Mouse (Mus musculus) midbrain, embryonic 11.5 days (tissue): ENCODE measurements at regions not wholly inside any gene's neighbourhood (a gene's known extent, or its start where the extent isn't known, plus 50 kb on each side); places are given as distances from the start of the nearest gene placed in this dataset.
"Not testable (repeated sequence)": the region's sequence is repeated elsewhere in the genome, so short reads cannot be mapped to it uniquely, and the experiment has no call there.

Source experiments
- ATAC-seq: fragments of 200-750 bp; cut with Nextera tagmentation; 2 replicates; pipeline ENCODE4 v1.8.0; 2017; ENCODE audit warnings: moderate TSS enrichment, moderate library complexity; ENCODE audit not compliant: low FRiP score
- DNase-seq: peaks from one replicate; pipeline ENCODE4 v3.0.0; 2015; ENCODE audit warnings: low spot score; ENCODE audit errors: missing footprints
- H3K27ac ChIP-seq: fragments of 300-500 bp; sonication (generic); 2 replicates; pipeline ENCODE4 v1.5.1; 2014; ENCODE audit warnings: low read depth, low read length
- H3K27me3 ChIP-seq: fragments of 300-500 bp; sonication (generic); 2 replicates; pipeline ENCODE4 v1.6.1; 2014; ENCODE audit warnings: mild to moderate bottlenecking, low read length, moderate library complexity, mixed read lengths; ENCODE audit not compliant: control insufficient read depth, insufficient read depth
- H3K36me3 ChIP-seq: fragments of 300-500 bp; sonication (generic); 2 replicates; pipeline ENCODE4 v1.6.1; 2014; ENCODE audit warnings: mild to moderate bottlenecking, low read length, moderate library complexity, mixed read lengths; ENCODE audit not compliant: control insufficient read depth, insufficient read depth
- H3K4me1 ChIP-seq: fragments of 300-500 bp; sonication (generic); 2 replicates; pipeline ENCODE4 v1.6.1; 2014; ENCODE audit warnings: low read length; ENCODE audit not compliant: control insufficient read depth, insufficient read depth
- H3K4me2 ChIP-seq: fragments of 300-500 bp; sonication (generic); 2 replicates; pipeline ENCODE4 v1.6.1; 2014; ENCODE audit warnings: mild to moderate bottlenecking, moderate library complexity
- H3K4me3 ChIP-seq: fragments of 300-500 bp; sonication (generic); 2 replicates; pipeline ENCODE4 v1.5.1; 2014; ENCODE audit warnings: low read depth, low read length
- H3K9ac ChIP-seq: fragments of 300-500 bp; sonication (generic); 2 replicates; pipeline ENCODE4 v1.6.1; 2014; ENCODE audit warnings: low read length
- H3K9me3 ChIP-seq: fragments of 300-500 bp; sonication (generic); 2 replicates; pipeline ENCODE4 v1.6.1; 2016; ENCODE audit warnings: low read length; ENCODE audit not compliant: control insufficient read depth
- WGBS: fragments of 180-500 bp; shearing (Covaris S2); extraction: QIAGEN DNeasy Blood & Tissue Kit; methylation state at CpG from one replicate; pipeline ENCODE4 v1.1.7; 2014; 5-methylcytosine and 5-hydroxymethylcytosine counted together

- DNase-seq = no peak
- 91% methylated on average over 8 of the region's 8 CpGs for WGBS
- H3K9ac ChIP-seq = no peak overlapping the region
- no peaks in the 10 kb centered on the region for H3K36me3 ChIP-seq
- H3K27me3 ChIP-seq = no peaks in the 10 kb centered on the region
- no peaks in the 10 kb centered on the region for H3K4me1 ChIP-seq
- no peak overlapping the region for H3K27ac ChIP-seq
- ATAC-seq = no peak
- no peak overlapping the region for H3K4me3 ChIP-seq
- no peak overlapping the region for H3K4me2 ChIP-seq
- H3K9me3 ChIP-seq = no peaks in the 10 kb centered on the region
Observed at GRCm38 (mm10) chr17:52351293-52351692, 251.2 kb upstream of the Kcnh8 start.

- no peak overlapping the region for H3K27ac ChIP-seq
- no peaks in the 10 kb centered on the region for H3K36me3 ChIP-seq
- ATAC-seq (no peak), DNase-seq (no peak)
- no peak overlapping the region for H3K4me2 ChIP-seq
- H3K27me3 ChIP-seq = no peaks in the 10 kb centered on the region
- no peaks in the 10 kb centered on the region for H3K9me3 ChIP-seq
- H3K4me3 ChIP-seq = no peak overlapping the region
- no peaks in the 10 kb centered on the region for H3K4me1 ChIP-seq
- no peak overlapping the region for H3K9ac ChIP-seq
Observed at GRCm38 (mm10) chr17:52350696-52351095, 251.8 kb upstream of the Kcnh8 start.

GRCm38 (mm10) chr17:52349872-52350271, 252.6 kb upstream of the Kcnh8 start:
- no peaks in the 10 kb centered on the region for H3K36me3 ChIP-seq
- no peak overlapping the region for H3K27ac ChIP-seq
- WGBS = 78% methylated on average over 5 of the region's 5 CpGs
- DNase-seq (peak; percentile 60), ATAC-seq (no peak)
- no peak overlapping the region for H3K9ac ChIP-seq
- H3K9me3 ChIP-seq = no peaks in the 10 kb centered on the region
- no peaks in the 10 kb centered on the region for H3K4me1 ChIP-seq
- no peak overlapping the region for H3K4me3 ChIP-seq
- no peak overlapping the region for H3K4me2 ChIP-seq
- no peaks in the 10 kb centered on the region for H3K27me3 ChIP-seq

GRCm38 (mm10) chr17:52348481-52349083, 253.9 kb upstream of the Kcnh8 start:
- DNase-seq = peak; percentile 1
- no peak overlapping the region for H3K9ac ChIP-seq
- WGBS = 74% methylated on average over 8 of the region's 8 CpGs
- no peaks in the 10 kb centered on the region for H3K36me3 ChIP-seq
- no peak overlapping the region for H3K27ac ChIP-seq
- H3K4me1 ChIP-seq = no peaks in the 10 kb centered on the region
- no peak for ATAC-seq
- no peak overlapping the region for H3K4me3 ChIP-seq
- no peak overlapping the region for H3K4me2 ChIP-seq
- H3K27me3 ChIP-seq = no peaks in the 10 kb centered on the region
- no peaks in the 10 kb centered on the region for H3K9me3 ChIP-seq

- no peaks in the 10 kb centered on the region for H3K4me1 ChIP-seq
- 79% methylated on average over 1 of the region's 1 CpGs for WGBS
Observed at GRCm38 (mm10) chr17:52320586-52320985, 281.9 kb upstream of the Kcnh8 start.

GRCm38 (mm10) chr17:52316976-52317375, 285.5 kb upstream of the Kcnh8 start:
- ATAC-seq (no peak), DNase-seq (no peak)
- H3K4me3 ChIP-seq = no peak overlapping the region
- H3K4me2 ChIP-seq = no peak overlapping the region
- no peaks in the 10 kb centered on the region for H3K36me3 ChIP-seq
- no peaks in the 10 kb centered on the region for H3K4me1 ChIP-seq
- H3K27me3 ChIP-seq = no peaks in the 10 kb centered on the region
- WGBS = 88% methylated on average over 3 of the region's 3 CpGs
- no peak overlapping the region for H3K27ac ChIP-seq
- no peaks in the 10 kb centered on the region for H3K9me3 ChIP-seq
- no peak overlapping the region for H3K9ac ChIP-seq

More at GRCm38 (mm10) chr17:52320586-52320985, 281.9 kb upstream of the Kcnh8 start:
- Histone ChIP-seq H3K27ac (no peak overlapping the region), H3K36me3 (no peaks in the 10 kb centered on the region), H3K4me2 (no peak overlapping the region), H3K4me3 (no peak overlapping the region), H3K27me3 (no peaks in the 10 kb centered on the region), H3K9me3 (no peaks in the 10 kb centered on the region), H3K9ac (no peak overlapping the region)
- ATAC-seq (no peak), DNase-seq (no peak)

- H3K4me3 ChIP-seq = no peak overlapping the region
- no peak overlapping the region for H3K4me2 ChIP-seq
- DNase-seq (no peak), ATAC-seq (no peak)
- no peaks in the 10 kb centered on the region for H3K9me3 ChIP-seq
- no peaks in the 10 kb centered on the region for H3K4me1 ChIP-seq
- H3K27me3 ChIP-seq = no peaks in the 10 kb centered on the region
- H3K9ac ChIP-seq = no peak overlapping the region
- H3K36me3 ChIP-seq = no peaks in the 10 kb centered on the region
- H3K27ac ChIP-seq = no peak overlapping the region
- 87% methylated on average over 2 of the region's 2 CpGs for WGBS
Observed at GRCm38 (mm10) chr17:52315879-52316278, 286.6 kb upstream of the Kcnh8 start.

GRCm38 (mm10) chr17:52315456-52315855, 287.1 kb upstream of the Kcnh8 start:
- H3K4me1 ChIP-seq, H3K9ac ChIP-seq, DNase-seq, H3K4me2 ChIP-seq, H3K4me3 ChIP-seq, H3K27ac ChIP-seq, H3K27me3 ChIP-seq, H3K9me3 ChIP-seq, ATAC-seq, H3K36me3 ChIP-seq: not testable (repeated sequence)
- 70% methylated on average over 1 of the region's 2 CpGs for WGBS

GRCm38 (mm10) chr17:52312043-52312442, 290.5 kb upstream of the Kcnh8 start:
- Histone ChIP-seq H3K4me1 (no peaks in the 10 kb centered on the region), H3K4me2 (no peak overlapping the region), H3K4me3 (no peak overlapping the region), H3K9ac (no peak overlapping the region), H3K9me3 (no peaks in the 10 kb centered on the region), H3K27ac (no peak overlapping the region), H3K36me3 (no peaks in the 10 kb centered on the region), H3K27me3 (no peaks in the 10 kb centered on the region)
- 85% methylated on average over 1 of the region's 1 CpGs for whole genome bisulfite sequencing
- no peak for ATAC-seq
- DNase-seq = no peak
